Mouse (Mus musculus) neural tube, embryonic 11.5 days (tissue): Measurements from ENCODE around the gene Ctdspl. TPM values are rescaled to one million over a fixed set of nuclear protein-coding genes. Genes with fewer than 3 reads are reported as not detected.

Source experiments
- ATAC-seq: fragments of 200-750 bp; cut with Nextera tagmentation; 2 replicates; pipeline ENCODE4 v1.8.0; 2017; ENCODE audit warnings: moderate number of reproducible peaks, mild to moderate bottlenecking, moderate TSS enrichment, moderate library complexity; ENCODE audit not compliant: insufficient read depth, low FRiP score, low TSS enrichment
- DNase-seq: peaks from one replicate; pipeline ENCODE4 v3.0.0-alpha.2; 2015; ENCODE audit warnings: low spot score
- H3K27ac ChIP-seq: fragments of 300-500 bp; sonication (generic); 2 replicates; pipeline ENCODE4 v1.5.1; 2014; ENCODE audit warnings: low read depth, mild to moderate bottlenecking, low read length
- H3K27me3 ChIP-seq: fragments of 300-500 bp; sonication (generic); 2 replicates; pipeline ENCODE4 v1.6.1; 2014; ENCODE audit warnings: mild to moderate bottlenecking, low read length, mixed read lengths; ENCODE audit not compliant: control insufficient read depth, insufficient read depth
- H3K36me3 ChIP-seq: fragments of 300-500 bp; sonication (generic); 2 replicates; pipeline ENCODE4 v1.6.1; 2014; ENCODE audit warnings: mild to moderate bottlenecking, low read length, moderate library complexity, mixed read lengths; ENCODE audit not compliant: control insufficient read depth, insufficient read depth
- H3K4me1 ChIP-seq: fragments of 300-500 bp; sonication (generic); 2 replicates; pipeline ENCODE4 v1.6.1; 2014; ENCODE audit warnings: low read length, mixed read lengths; ENCODE audit not compliant: control insufficient read depth, insufficient read depth
- H3K4me2 ChIP-seq: fragments of 300-500 bp; sonication (generic); 2 replicates; pipeline ENCODE4 v1.6.1; 2014; ENCODE audit warnings: low read depth, mild to moderate bottlenecking, moderate library complexity
- H3K4me3 ChIP-seq: fragments of 300-500 bp; sonication (generic); 2 replicates; pipeline ENCODE4 v1.5.1; 2014; ENCODE audit warnings: low read depth, low read length
- H3K9ac ChIP-seq: fragments of 300-500 bp; sonication (generic); 2 replicates; pipeline ENCODE4 v1.6.1; 2014; ENCODE audit warnings: mild to moderate bottlenecking, low read length
- H3K9me3 ChIP-seq: fragments of 300-500 bp; sonication (generic); 2 replicates; pipeline ENCODE4 v1.6.1; 2016; ENCODE audit warnings: low read length; ENCODE audit not compliant: control insufficient read depth
- WGBS: fragments of 180-500 bp; shearing (Covaris S2); extraction: QIAGEN DNeasy Blood & Tissue Kit; methylation state at CpG from one replicate; pipeline ENCODE4 v1.1.7; 2014; 5-methylcytosine and 5-hydroxymethylcytosine counted together
- polyA plus RNA-seq: library from polyadenylated mRNA; unstranded; fragments of >200 nt; fragmentation: Nextera tagmentation; extraction: Ambion mirVana; gene quantifications from 2 replicates; pipeline ENCODE4 v1.2.1, GENCODE M21; 2014

The Ctdspl gene
- polyA plus RNA-seq, 1 experiment from 2014 or later = 8.6 TPM

GRCm38 (mm10) chr9:119027337-119027736, 101.1 kb downstream of the Ctdspl start:
- Histone ChIP-seq H3K4me2 (no peak overlapping the region), H3K4me3 (no peak overlapping the region), H3K27me3 (no peaks in the 10 kb centered on the region), H3K9ac (no peak overlapping the region), H3K27ac (no peak overlapping the region), H3K4me1 (0 out of 2 replicates have a peak, but pooled peaks cover under 1% of the 10 kb centered on the region), H3K9me3 (no peaks in the 10 kb centered on the region), H3K36me3 (no peaks in the 10 kb centered on the region)
- WGBS = 93% methylated on average over 7 of the region's 7 CpGs
- DNase-seq (no peak), ATAC-seq (no peak)

GRCm38 (mm10) chr9:119028226-119029195, 102.3 kb downstream of the Ctdspl start:
- Histone ChIP-seq H3K4me1 (peaks cover 13% of the 10 kb centered on the region; the same call in 1 of the 2 replicates), H3K4me3 (no peak overlapping the region), H3K4me2 (no peak overlapping the region), H3K36me3 (no peaks in the 10 kb centered on the region), H3K27ac (no peak overlapping the region), H3K9ac (no peak overlapping the region), H3K27me3 (no peaks in the 10 kb centered on the region), H3K9me3 (no peaks in the 10 kb centered on the region)
- WGBS = 95% methylated on average over 27 of the region's 27 CpGs
- ATAC-seq (no peak), DNase-seq (no peak)

- no peaks in the 10 kb centered on the region for H3K27me3 ChIP-seq
- H3K9me3 ChIP-seq = no peaks in the 10 kb centered on the region
- no peak overlapping the region for H3K4me2 ChIP-seq
- no peaks in the 10 kb centered on the region for H3K36me3 ChIP-seq
- H3K27ac ChIP-seq = no peak overlapping the region
- H3K9ac ChIP-seq = no peak overlapping the region
- H3K4me1 ChIP-seq = peaks cover 16% of the 10 kb centered on the region; the same call in 1 of the 2 replicates
- H3K4me3 ChIP-seq = no peak overlapping the region
- 52% methylated on average over 7 of the region's 7 CpGs for WGBS
- 0 out of 2 replicates have a peak, but pooled peaks have one; percentile 13 for ATAC-seq
- peak; percentile 62 for DNase-seq
Measured at GRCm38 (mm10) chr9:119029568-119029967, 103.3 kb downstream of the Ctdspl start.

GRCm38 (mm10) chr9:119031038-119031437, 104.8 kb downstream of the Ctdspl start:
- Histone ChIP-seq H3K4me1 (peaks cover 16% of the 10 kb centered on the region; the same call in 1 of the 2 replicates), H3K9me3 (no peaks in the 10 kb centered on the region), H3K4me2 (no peak overlapping the region), H3K4me3 (no peak overlapping the region), H3K27me3 (no peaks in the 10 kb centered on the region), H3K9ac (no peak overlapping the region), H3K27ac (no peak overlapping the region), H3K36me3 (no peaks in the 10 kb centered on the region)
- DNase-seq = no peak
- no peak for ATAC-seq
- WGBS = 87% methylated on average over 4 of the region's 4 CpGs

GRCm38 (mm10) chr9:119031772-119032171, 105.5 kb downstream of the Ctdspl start:
- peaks cover 16% of the 10 kb centered on the region; the same call in 1 of the 2 replicates for H3K4me1 ChIP-seq
- 81% methylated on average over 14 of the region's 14 CpGs for WGBS
- H3K27me3 ChIP-seq = no peaks in the 10 kb centered on the region
- H3K4me3 ChIP-seq = no peak overlapping the region
- H3K9me3 ChIP-seq = no peaks in the 10 kb centered on the region
- no peak overlapping the region for H3K27ac ChIP-seq
- H3K9ac ChIP-seq = no peak overlapping the region
- DNase-seq (no peak), ATAC-seq (no peak)
- H3K36me3 ChIP-seq = no peaks in the 10 kb centered on the region
- H3K4me2 ChIP-seq = no peak overlapping the region

- H3K4me1 ChIP-seq = peaks cover 16% of the 10 kb centered on the region; the same call in 1 of the 2 replicates
- H3K4me3 ChIP-seq = no peak overlapping the region
- H3K27ac ChIP-seq = no peak overlapping the region
- DNase-seq (no peak), ATAC-seq (no peak)
- H3K36me3 ChIP-seq = no peaks in the 10 kb centered on the region
- no peaks in the 10 kb centered on the region for H3K27me3 ChIP-seq
- H3K9me3 ChIP-seq = no peaks in the 10 kb centered on the region
- 60% methylated on average over 9 of the region's 9 CpGs for WGBS
- no peak overlapping the region for H3K9ac ChIP-seq
- no peak overlapping the region for H3K4me2 ChIP-seq
Measured at GRCm38 (mm10) chr9:119032538-119032937, 106.3 kb downstream of the Ctdspl start.

GRCm38 (mm10) chr9:119033111-119033921, 107.1 kb downstream of the Ctdspl start:
- WGBS = 70% methylated on average over 19 of the region's 19 CpGs
- no peaks in the 10 kb centered on the region for H3K27me3 ChIP-seq
- H3K9ac ChIP-seq = 0 out of 2 replicates have a peak overlapping the region, but pooled peaks have one; percentile 6
- H3K4me2 ChIP-seq = no peak overlapping the region
- no peak overlapping the region for H3K4me3 ChIP-seq
- ATAC-seq (peak; percentile 51), DNase-seq (no peak)
- no peak overlapping the region for H3K27ac ChIP-seq
- H3K4me1 ChIP-seq = peaks cover 16% of the 10 kb centered on the region; the same call in 1 of the 2 replicates
- no peaks in the 10 kb centered on the region for H3K9me3 ChIP-seq
- no peaks in the 10 kb centered on the region for H3K36me3 ChIP-seq

- ATAC-seq = no peak
Measured at GRCm38 (mm10) chr9:119034069-119034468, 107.8 kb downstream of the Ctdspl start.

More at GRCm38 (mm10) chr9:119034069-119034468, 107.8 kb downstream of the Ctdspl start:
- Histone ChIP-seq H3K27ac (no peak overlapping the region), H3K9me3 (no peaks in the 10 kb centered on the region), H3K4me3 (no peak overlapping the region), H3K27me3 (no peaks in the 10 kb centered on the region), H3K9ac (no peak overlapping the region), H3K4me1 (peaks cover 16% of the 10 kb centered on the region; the same call in 1 of the 2 replicates), H3K36me3 (no peaks in the 10 kb centered on the region), H3K4me2 (no peak overlapping the region)
- DNase-seq = no peak
- 78% methylated on average over 8 of the region's 8 CpGs for WGBS
